Mouse (Mus musculus) mouse embryonic stem cell (cell line): ENCODE data around the gene P2rx7.

Experiments used
- in situ Hi-C, 2 experiments: fragments of 300-500 bp; cut with MboI; formaldehyde crosslinking; loops; 1 replicate in 1 of 2; 3 replicates in 1 of 2; pipeline ENCODE4 v1.14.3; 2019 to 2020; ENCODE audit warnings: low sequenced_read_pairs in 2 of 2, low pct_unique_long_range_greater_than_20kb in 1 of 2, mixed read lengths in 1 of 2; ENCODE audit not compliant: unreplicated experiment in 1 of 2

P2rx7 gene

DNA sequence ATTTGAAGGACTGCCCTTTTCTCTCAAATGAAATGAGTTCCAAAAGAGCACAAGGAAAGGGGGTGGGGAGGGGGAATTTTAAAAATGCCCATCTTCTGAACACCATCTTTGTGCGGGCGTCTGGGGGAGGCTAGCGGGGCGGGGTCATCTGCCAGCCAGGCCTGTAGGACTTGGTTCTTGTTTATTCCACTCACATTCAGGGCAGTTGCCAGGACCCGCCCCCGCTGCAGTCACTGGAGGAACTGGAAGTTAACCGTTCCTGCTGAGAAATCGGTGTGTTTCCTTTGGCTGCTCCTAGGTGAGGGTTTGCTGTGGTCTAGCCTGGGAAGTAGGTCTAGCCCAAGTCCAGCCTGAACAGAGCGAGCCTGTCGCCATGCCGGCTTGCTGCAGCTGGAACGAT is at the start of gene P2rx7:
P2rx7 (plus strand) TSS at position 211 of the 400 bp plus-strand sequence.
- in situ Hi-C loops: no loop called here

DNA sequence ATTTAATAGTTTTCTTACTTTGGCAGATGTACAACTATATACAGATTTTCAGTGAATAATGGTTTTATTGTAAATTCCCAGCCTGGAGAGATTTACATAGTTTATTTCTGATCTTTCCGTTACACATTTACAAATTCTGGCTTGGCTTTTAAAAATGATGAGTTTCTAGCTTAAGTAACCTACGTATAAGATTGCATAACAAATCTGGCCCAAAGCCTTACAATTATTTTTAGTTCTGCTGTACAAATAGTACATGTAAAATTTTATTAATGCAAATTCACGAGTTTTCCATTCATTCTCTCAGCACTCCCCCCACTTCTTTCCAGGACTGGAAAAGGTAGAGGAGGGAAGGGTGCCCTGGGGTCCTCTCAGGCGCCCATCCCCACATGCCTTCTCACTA is 48.2 kb upstream of the P2rx7 start:
- in situ Hi-C loops: no loop called here

DNA sequence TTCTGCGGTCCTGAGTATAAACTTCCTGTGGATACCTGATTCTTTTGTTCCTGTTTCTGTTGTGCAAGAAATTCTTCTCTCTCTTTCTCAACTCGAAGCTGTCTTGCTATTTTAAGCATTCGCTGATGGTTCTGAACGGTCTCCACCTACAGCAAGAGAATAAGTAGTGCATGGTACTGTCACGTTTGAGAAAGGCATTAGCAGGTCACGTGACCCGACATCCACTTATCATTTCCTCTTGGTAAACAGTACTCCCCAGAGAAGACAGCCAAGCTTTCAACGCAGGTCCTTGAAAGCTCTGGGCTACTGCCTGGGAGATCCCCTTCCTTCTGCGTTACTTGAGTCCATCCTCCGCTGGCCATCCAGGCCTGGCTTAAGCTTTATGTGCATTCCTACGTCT is 41.5 kb upstream of the P2rx7 start:
- in situ Hi-C loops: no loop called here

DNA sequence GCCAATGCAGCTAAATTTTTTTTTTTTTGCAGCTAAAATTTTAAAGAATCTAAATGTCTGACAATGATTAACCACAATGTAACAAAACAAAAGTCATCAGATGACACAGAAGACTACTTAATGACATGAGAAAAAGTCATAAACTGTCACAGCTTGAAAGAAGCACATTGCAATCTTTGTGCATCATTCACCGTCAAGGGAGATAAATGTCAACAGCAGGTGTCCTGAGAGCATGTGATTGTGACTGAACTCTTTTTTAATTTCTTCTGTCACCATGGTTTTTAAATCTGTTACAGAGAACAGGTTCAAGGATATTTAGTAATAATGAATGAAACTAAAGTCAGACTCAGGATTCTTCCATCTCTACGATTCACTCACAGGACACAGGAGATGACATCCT is 38.8 kb upstream of the P2rx7 start:
- in situ Hi-C loops: no loop called here

DNA sequence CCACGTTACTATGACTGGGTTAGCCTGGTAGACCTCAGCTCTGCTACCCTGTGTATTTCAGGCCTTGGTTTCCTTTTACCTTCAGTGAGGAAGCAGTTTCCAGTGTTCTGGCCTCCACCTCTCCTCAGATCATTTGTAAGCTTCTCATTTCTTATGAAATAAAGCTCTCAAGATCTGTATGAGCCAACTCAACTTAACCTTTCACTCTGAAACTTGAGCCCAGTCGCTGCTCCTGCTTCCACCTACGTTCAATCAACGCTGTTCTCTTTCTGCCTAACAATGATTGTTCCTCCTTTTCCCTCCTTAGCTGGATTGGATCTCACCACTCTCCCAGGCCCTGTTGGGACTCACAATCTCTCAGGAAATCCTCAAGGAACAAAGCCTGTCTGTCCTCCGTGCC is 32.1 kb upstream of the P2rx7 start:
- in situ Hi-C loops: no loop called here

DNA sequence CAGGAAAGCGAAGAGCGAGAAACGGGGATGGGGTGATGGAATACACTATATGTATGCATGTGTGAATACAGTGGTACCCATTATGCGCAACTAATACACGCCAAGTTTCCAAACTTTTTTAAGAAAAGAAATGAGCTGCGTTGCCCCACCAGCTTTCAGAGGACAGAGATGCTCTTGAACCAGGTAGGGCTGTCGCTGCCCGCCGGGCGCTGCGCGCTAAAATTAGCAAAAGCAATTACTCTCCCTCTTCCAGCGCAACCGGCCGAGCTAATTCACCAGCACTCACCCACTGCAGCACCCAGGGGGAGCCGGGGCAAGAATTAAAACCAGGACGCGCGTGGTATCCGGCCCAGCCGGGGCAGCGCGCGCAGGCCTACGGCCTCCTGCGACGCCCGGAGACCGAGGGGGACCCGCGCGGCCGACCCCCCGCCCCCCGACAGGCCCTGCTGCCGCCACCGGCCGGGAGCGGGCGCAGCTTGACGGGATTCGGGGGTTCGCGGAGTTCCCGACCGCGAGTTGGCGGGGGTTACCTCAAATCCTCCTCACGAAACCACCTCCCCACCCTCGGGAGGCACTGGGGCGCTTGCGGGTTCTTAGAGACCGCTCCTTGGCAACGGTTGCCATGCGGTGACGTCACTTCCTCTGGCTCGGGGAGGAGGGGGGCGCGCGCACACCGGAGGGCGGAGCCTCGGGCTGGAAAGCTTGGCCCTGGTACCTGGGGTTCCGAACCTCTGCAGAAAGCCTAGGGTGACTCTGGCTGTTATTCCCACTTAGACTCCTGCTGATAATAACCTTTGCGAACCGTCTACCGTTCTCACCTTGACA is 29.6 kb upstream of the P2rx7 start, which contains the start of gene Ift81:
Ift81 (minus strand) TSS at position 611 of the 825 bp plus-strand sequence.
- in situ Hi-C loops: no loop called here

DNA sequence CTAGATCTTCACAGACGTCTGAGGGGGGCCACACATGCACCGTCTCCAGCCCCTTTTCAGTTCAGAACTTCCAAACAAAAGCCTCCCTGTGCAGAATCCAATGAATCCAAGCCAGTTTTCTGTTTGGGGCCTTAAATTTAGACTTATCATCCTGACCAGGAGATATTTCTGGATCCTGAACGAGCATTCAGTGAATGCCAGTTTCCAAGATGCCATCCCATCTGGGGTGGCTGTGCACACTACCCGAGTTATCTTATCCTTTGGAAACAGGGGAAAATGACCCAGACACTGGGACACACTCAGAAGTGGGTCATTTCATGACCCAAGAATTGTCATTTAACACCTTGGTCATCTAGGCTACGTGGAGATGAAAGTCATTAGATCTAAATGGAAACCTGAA is 26.0 kb upstream of the P2rx7 start:
- in situ Hi-C loops: no loop called here

DNA sequence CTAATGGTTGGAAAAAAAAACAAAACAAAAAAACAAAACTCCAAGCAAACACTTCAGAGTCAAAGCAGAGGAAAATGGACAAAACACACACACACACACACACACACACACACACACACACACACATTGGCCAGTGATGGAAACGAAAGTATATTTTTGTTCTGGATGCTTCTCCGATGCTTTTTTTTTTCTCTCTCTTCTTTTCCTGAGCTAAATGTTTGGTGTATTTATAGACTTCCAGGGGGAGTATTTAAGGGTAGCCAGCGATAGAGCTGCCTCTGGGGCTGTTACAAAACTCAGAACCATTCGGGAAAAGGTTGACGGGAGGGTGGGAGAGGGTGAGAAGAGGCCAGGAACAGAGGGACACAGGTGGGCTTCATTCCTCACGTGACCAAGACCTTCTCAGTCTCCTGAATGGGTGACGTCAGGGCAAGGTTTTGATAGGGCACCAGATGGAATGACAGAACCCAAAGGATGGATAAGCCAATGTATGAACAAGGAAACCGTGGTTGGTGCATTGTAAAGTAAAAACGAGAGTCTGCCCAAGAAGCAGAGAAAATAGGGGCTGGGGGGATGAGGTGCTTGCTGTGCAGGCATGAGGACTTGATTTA is 23.9 kb upstream of the P2rx7 start:
- in situ Hi-C loops: loop anchor here (10.0 kb wide), 2 partner anchors 195 to 215 kb away; partner anchors contain the start of gene Anapc7 (in 1 of the 2)

DNA sequence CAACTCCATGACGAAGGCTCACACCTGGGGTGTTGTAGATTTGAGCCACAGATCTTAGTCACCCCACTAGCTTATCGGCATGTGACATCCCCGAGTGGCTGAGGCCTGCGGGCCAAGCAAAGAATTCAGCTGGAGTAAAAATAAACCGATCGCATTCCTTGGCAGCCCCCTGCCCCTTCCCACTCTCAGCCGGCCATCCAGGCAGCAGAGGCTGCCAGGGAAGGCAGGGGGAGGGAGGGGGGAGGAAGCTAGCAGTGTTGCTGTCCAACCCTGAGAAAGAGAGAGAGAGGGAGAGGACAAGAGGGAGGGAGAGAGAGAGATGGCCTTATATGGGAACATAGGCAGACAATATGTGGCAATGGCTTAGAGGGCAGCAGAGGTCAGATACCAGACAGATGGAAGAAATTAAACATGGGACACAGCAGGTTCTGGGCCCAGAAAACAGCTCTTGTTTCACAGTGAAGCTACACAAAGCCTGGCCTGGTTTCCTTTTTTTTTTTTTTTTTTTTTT is 22.3 kb upstream of the P2rx7 start:
- in situ Hi-C loops: loop anchor here (10.0 kb wide), 2 partner anchors 197 to 217 kb away; partner anchors contain the start of gene Anapc7 (in 1 of the 2)

DNA sequence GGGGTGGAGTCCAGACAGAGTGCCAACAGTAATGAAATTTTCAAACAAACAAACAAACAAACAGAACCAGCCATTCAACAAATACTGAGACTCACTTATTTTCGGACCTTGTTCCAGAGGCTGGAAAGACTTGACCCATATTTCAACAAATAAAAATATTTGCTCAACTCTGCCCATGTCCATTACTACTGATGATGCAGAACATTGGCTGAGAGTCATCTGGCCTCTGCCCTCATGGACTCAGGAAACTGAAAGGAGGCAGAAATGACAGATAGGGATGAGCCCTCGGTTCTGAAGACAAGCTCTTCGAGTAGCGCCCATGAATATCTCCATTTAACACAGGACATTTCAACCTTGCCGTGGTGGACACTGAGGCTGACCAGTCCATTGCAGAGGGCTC is 21.2 kb upstream of the P2rx7 start:
- in situ Hi-C loops: loop anchor here (10.0 kb wide), 2 partner anchors 198 to 218 kb away; partner anchors contain the start of gene Anapc7 (in 1 of the 2)

DNA sequence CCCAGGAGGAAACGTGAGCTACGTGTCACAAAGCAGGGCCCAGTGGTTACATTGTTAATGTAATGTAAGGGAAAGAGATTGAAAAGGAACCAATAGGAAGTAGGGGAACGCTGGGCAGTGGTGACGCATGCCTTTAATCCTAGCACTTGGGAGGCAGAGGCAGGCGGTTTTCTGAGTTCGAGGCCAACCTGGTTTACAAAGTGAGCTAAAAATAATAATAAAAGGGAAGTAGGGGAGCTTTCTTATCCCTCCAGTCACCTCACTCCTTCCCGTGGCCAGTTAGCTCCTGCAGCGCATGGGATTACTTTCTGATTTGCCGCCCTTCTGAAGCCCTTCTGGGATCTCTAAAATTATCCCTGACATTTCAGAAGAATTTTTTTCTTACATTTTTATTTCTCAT is 19.9 kb upstream of the P2rx7 start:
- in situ Hi-C loops: loop anchor here (10.0 kb wide), 2 partner anchors 199 to 219 kb away; partner anchors contain the start of gene Anapc7 (in 1 of the 2)

DNA sequence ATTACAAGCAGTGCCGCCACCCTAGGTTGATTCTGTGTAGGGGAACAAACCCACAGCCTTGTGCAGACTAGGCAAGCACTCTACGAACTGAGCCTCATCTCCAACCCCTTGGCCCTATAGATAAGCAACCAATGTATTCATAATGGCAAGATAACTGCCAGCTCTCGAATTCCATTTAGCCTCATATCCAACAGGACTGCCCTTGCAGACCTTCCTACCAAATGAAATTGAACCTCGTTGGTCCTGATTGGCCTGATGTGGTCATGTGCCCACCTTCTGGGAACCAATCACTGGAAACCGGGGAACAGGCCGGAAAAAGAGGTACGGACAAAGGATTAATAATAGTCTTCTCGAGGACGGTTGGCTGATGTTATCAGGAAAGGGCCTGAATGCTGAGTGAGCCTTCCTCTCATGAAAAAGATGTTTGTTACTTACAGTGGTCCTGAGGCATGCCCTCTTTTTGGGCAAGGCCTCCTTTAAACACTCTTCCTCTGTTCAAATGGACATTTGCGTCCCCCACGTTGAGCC is 18.7 kb upstream of the P2rx7 start:
- in situ Hi-C loops: loop anchor here (10.0 kb wide), 2 partner anchors 200 to 220 kb away; partner anchors contain the start of gene Anapc7 (in 1 of the 2)

DNA sequence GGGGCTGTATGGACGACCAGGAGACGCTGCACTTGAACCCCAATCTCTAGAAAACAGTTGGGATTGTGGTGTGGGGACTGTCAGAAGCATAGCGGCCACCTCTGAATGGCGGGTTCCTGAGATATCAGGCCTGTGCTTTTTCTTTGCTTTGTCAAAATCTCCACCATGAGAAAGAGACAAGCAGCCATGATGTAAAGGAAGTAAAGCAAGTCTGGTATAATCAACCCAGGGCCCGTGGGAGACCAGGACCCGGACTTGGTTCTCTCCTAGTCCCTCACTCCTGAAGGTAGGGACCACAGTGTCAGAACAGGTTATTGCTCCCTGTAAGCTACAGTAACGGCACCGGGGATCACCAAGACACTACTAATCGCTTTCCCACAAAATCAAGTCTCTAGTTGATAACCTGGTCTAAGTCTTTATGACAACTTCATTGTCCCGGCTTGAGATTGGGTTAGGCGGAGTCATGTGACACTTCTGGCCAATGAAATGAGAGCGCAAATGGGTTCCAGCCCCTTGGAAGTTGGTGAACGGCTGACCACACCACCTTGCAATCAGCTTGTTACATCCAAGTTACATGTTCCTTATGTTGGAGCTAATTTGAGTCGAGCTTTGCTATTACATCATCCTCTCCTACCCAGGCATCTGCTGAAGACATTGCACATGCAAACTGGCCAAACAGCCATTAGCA is 18.0 kb upstream of the P2rx7 start:
- in situ Hi-C loops: loop anchor here (10.0 kb wide), 2 partner anchors 201 to 221 kb away; partner anchors contain the start of gene Anapc7 (in 1 of the 2)

DNA sequence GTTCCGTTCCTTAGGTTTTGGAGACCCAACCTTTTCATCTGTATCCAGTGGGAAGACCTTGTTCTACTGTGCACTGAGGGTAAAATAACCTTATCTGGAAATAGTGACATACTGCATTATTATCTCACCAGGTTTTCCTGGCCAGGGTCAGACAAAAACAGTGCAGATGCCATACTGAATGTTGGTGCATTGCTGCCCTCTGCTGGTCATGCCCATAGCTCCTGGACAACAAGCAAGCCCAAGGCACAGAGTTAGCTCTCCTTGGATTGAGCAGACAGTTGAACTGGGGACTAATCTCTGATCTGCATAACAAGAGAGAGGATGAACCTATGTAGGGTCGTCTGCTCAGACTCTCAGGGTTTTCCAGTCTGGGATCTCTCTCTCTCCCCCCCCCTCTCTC is 16.5 kb upstream of the P2rx7 start:
- in situ Hi-C loops: loop anchor here (10.0 kb wide), 2 partner anchors 202 to 222 kb away; partner anchors contain the start of gene Anapc7 (in 1 of the 2)

DNA sequence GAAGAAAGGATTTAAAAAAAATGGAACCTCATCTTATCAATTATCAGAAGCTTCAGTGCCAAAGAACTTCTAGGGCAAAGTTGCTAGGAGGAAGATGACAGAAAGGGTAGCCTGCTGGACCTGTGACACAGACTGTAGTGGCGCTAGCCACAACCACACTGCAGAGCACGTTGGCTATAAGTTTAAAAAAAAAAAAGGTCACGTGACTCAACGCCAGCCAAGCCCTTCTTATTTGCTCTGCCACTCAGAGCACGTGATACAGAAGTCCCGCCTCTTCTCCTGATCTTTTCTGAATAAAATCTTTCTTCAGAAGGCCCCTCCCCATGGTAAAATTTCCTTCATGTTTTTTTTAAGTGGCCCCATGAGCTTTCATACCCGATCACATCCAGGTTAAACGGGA is 8.5 kb upstream of the P2rx7 start:
- in situ Hi-C loops: no loop called here

DNA sequence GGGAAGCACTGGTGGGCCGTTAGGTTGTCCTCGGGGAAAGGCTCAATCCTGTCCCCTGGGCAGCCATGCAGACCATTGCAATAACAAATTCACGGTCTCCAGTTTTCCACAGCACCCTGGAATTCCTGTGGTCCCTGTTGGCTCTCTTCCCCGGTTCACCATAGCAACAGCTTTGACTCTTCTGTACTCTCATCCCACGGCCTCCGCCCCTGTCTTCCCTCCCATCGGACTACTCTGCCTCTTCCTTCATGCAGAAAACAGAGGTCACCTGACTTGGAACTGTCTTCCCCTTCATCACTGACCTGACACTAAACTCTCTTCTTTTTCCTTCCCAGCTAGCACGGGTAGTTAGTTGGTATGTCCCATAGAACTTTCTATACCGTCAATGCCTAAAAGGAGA is 7.4 kb upstream of the P2rx7 start:
- in situ Hi-C loops: no loop called here

DNA sequence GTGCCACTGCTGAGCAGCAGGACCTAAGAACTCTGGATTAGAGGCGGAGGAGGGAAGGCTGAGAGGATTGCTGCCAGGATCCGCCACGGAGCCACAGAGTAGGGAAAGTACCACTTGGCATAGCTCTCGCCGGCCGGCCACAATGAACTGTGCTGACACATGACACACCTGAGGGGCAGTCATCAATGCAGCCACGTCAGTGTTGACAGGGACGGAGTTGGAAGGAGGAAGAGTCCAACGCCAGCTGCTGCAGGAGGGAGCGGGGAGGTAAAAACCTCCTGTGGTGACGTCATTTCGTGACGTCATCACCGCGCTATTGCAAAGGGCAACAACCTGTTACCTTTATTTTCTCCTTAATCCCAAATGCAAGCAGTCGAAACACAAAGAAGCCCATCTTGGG is 6.8 kb upstream of the P2rx7 start:
- in situ Hi-C loops: no loop called here

DNA sequence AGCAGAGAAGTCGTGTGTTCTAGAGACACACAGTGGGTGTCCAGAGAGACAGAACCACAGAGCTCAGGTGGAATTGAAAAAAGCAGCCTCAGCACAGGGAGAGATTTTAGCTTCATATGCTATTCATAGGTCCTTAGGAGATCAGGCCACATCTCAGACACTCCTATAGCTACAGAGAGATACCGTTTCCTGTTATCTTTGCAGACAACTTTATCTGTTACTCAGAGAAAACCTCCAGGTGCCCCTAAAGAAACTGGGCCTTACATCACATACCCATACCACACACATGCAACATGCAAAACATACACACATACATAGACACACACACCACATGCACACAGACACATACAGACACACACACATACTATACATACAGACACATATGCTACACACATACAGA is 5.4 kb upstream of the P2rx7 start:
- in situ Hi-C loops: no loop called here
